Mouse (Mus musculus): ENCODE measurements around the gene Actl6b. TPM values are rescaled to one million over a fixed set of nuclear protein-coding genes. Genes with fewer than 3 reads are reported as not detected.

Gene Actl6b
- total RNA-seq, 4 experiments from 2014 or later = not detected

DNA sequence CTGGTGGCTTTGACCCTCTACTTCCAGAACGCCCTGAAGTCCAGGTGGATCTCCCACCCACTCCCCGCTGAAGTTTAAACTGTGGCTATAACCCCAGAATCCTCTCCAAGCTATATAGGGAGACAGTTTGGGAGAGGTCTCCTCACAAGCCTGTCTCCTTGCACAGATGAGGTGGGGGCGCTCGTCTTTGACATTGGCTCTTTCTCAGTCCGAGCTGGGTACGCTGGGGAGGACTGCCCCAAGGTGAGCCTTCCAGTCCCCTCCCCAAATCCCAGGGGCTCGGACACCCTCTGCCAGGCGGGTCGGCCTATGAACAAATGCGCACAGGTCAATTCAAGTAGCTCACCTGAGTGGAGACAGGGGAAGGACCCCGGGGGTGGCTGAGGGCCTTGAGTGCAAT, 581 bp downstream of the Actl6b start:
- DNase-seq (ENCODE audit: low spot score in 2 of 2) = no peak

- no peak for DNase-seq (ENCODE audit: low spot score in 2 of 2)
Observed at GRCm38 (mm10) chr5:137561556-137561955, 8.2 kb downstream of the Actl6b start.

DNA sequence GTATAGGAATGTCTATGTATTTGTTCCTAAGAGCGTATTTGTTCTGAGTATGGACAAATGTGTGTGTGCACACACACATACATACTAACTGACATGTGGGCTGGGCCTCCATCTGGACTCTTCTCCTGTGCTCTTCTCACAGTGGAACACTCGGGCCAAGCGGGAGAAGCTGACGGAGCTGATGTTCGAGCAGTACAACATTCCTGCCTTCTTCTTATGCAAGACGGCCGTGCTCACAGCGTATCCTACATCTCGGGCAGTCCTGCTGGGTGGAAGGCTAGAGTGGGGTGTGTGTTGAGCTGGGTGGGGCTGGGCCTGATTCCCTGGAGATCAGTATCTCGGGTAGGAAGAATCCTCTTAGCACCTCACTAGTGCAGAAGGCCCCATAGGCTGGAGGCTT, 9.6 kb downstream of the Actl6b start:
- DNase-seq (ENCODE audit: low spot score in 2 of 2) = no peak

- no peak for DNase-seq (ENCODE audit: low spot score in 2 of 2)
Observed at GRCm38 (mm10) chr5:137565744-137566143, 12.4 kb downstream of the Actl6b start.

- no peak for DNase-seq (ENCODE audit: low spot score in 2 of 2)
Observed at GRCm38 (mm10) chr5:137566416-137566815, 13.1 kb downstream of the Actl6b start.

DNA sequence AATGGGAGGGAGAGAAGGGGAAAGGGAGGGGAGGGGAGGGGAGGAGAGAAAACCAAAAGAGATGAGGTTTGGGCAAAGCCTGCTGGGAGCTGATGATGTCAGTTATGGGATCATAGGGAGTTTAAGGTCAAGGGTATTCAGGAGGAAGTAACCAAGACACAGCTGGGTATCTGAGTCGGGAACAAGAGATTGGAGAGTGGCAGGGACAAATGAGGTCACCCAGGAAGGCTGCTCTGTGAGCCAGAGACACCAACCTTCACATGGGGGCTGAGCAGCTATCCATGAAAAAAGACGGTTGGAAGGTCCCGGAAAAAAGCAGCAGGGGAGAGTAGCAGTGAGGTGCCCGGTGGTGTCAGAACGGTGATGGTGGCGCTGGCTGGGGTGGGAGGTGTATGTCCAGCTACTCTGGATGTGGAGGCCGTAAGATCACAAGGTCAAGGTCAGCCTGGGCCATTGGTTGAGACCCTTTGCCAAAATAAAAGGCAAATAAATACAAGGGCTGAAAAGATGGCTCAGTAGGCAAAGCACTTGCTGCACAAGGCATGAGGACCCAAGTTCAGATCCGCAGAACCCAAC, 15.0 kb downstream of the Actl6b start:
- no peak for DNase-seq (ENCODE audit: low spot score in 2 of 2)

DNA sequence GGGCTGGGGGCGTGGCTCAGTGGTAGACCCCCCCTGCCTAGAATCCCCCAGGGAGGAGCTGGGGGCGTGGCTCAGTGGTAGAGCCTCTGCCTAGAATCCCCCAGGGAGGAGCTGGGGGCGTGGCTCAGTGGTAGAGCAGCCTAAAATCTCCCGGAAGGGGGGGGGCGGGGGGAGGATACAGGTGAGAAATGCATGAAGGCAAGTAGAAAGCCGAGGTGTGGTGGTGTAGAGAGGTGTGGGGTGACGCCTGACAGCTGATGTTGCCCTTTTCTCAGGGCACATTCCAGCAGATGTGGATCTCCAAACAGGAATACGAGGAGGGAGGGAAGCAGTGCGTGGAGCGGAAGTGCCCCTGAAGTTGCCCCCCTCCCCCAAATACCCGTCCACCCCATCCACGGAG, 15.7 kb downstream of the Actl6b start:
- DNase-seq (ENCODE audit: low spot score in 2 of 2) = no peak

- DNase-seq (ENCODE audit: low spot score in 2 of 2) = no peak
Observed at GRCm38 (mm10) chr5:137569665-137570064, 16.3 kb downstream of the Actl6b start, which contains the start of gene Tfr2. Gene Tfr2, plus strand, starts transcription at chr5:137569840.

DNA sequence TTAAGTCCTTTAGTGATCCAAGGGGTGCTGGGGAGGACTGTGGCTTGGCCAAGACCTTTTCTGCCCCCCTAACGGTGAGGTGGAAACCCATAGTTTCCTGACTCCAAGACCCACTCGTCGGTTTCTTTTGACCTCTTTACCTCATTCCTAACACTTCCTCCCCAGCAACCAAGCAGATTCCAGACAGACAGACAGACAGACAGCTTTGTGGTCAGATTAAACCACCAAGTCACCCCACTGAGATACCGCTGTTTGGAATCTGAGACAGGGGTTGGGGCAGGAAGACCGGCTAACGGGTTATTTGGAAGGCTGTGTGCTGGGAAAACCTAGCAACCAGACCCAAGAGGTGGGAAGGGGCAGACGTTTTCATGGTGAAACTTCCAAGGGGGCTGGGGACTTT, 16.9 kb downstream of the Actl6b start:
- DNase-seq (ENCODE audit: low spot score in 2 of 2) = no peak

- no peak for DNase-seq (ENCODE audit: low spot score in 2 of 2)
Observed at GRCm38 (mm10) chr5:137570691-137571586, 17.6 kb downstream of the Actl6b start.

DNA sequence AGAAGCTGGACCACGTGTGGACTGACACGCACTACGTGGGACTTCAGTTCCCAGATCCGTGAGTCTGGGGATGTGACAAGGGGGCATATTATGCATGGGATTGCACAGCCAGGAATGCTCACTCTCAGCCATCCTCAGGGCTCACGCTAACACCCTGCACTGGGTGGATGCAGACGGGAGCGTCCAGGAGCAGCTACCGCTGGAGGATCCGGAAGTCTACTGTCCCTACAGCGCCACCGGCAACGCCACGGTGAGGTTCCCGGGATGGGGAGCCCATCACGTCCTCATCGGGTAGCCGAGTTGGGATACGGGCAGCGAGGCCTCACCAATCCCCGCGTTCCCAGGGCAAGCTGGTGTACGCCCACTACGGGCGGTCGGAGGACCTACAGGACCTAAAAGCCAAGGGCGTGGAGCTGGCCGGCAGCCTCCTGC, 21.2 kb downstream of the Actl6b start:
- no peak for DNase-seq (ENCODE audit: low spot score in 2 of 2)

DNA sequence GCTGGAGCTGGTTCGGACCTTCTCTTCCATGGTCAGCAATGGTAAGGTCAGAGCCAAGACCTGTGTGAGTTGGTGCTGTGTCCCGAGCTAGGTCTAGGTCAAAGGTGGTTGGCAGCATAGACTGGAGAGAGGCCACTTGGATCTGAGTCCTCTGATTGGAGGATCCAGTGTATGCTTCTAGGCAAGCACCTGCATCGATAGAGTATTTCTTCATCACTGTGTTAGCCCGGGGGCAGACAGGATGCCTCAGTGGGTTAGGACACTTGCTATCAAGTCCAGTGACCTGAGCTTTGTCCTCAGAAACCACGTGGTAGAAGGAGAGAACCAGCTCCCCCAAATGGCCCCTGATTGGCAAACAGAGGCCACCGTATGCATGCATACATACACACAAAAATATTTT, 26.9 kb downstream of the Actl6b start:
- DNase-seq (ENCODE audit: low spot score in 2 of 2) = no peak

- DNase-seq (ENCODE audit: low spot score in 2 of 2) = no peak
Observed at GRCm38 (mm10) chr5:137582702-137583101, 29.4 kb downstream of the Actl6b start.

GRCm38 (mm10) chr5:137583670-137584169, 30.4 kb downstream of the Actl6b start:
- no peak for DNase-seq (ENCODE audit: low spot score in 2 of 2)

- DNase-seq (ENCODE audit: low spot score in 2 of 2) = peak in 1 of 2 experiments; percentile 41
Observed at GRCm38 (mm10) chr5:137584976-137585375, 31.7 kb downstream of the Actl6b start.

GRCm38 (mm10) chr5:137590507-137590906, 37.2 kb downstream of the Actl6b start:
- DNase-seq (ENCODE audit: low spot score in 2 of 2) = no peak

- no peak for DNase-seq (ENCODE audit: low spot score in 2 of 2)
Observed at GRCm38 (mm10) chr5:137595921-137596320, 42.6 kb downstream of the Actl6b start.

DNA sequence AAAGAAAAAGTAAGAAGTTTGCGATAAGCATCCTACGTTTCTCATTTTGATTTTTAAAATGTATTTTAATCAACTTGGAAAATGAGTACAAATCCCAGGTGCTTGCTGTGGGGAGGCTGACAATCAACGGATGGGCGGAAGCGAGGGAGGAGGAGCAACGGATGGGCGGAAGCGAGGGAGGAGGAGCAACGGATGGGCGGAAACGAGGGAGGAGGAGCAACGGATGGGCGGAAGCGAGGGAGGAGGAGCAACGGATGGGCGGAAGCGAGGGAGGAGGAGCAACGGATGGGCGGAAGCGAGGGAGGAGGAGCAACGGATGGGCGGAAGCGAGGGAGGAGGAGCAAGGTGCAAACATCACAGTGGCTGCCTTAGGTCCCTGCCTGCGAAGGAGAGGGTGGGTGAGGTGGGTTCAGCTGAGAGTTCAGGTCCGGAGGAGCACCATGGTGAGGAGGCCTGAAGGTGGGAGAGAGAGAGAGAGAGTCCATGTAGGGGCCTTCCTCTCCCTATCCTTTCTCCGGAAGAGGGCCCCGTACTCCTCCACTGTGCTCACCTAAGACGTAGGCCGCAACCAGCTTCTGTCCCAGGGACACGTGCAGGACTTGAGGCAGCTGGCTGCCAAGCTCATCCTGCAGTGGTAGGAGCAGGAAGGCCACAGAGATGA, 43.4 kb downstream of the Actl6b start:
- no peak for DNase-seq (ENCODE audit: low spot score in 2 of 2)

GRCm38 (mm10) chr5:137597625-137598024, 44.3 kb downstream of the Actl6b start:
- no peak for DNase-seq (ENCODE audit: low spot score in 2 of 2)

DNA sequence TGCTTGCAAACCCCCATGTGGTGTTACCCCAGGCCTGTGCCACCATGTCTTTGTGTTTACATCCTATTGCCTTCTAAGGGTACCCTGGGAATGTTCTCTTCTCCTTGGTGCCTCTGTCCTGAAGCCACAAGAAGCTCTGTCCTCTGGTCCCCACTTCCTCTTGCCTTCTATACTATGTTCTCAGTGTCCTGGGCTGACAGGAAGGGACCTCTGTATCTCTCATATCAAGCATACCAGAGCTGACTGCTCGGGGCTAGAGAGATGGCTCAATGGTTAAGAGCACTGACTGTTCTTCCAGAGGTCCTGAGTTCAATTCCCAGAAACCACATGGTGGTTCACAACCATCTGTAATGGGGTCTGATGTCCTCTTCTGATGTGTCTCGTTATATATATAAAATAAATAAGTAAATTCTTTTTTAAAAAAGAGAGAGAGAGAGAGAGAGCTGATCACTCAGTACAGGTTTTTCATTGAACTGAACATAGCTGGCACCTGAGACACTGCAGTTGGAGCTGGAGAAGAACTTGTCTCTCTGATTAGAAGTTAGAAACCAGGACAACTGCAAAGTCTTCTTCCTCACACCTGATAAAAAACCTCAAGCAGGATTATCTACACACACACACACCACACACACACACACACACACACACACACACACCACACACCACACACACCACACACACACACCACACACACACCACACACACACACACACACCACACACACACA, 44.9 kb downstream of the Actl6b start:
- no peak for DNase-seq (ENCODE audit: low spot score in 2 of 2)

DNA sequence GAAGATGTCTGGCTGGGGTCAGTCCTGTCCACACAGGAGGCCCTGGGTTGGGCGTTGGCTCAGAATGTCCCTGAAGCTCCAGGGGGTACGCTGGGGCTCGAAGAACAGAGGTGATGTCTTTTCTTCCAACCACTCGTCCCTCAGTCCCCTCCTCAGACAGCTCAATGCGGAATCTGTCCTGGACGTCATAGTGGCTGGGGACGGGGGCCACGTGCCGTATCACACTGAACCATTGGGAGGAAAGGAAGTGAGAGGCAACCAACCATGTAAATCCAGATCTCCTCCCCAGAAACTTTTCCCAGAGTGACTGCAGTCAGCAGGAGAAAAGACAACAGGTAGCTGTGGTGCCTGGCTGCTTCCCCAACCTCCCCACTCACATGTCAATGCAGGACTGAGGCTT, 46.3 kb downstream of the Actl6b start:
- DNase-seq (ENCODE audit: low spot score in 2 of 2) = no peak

DNA sequence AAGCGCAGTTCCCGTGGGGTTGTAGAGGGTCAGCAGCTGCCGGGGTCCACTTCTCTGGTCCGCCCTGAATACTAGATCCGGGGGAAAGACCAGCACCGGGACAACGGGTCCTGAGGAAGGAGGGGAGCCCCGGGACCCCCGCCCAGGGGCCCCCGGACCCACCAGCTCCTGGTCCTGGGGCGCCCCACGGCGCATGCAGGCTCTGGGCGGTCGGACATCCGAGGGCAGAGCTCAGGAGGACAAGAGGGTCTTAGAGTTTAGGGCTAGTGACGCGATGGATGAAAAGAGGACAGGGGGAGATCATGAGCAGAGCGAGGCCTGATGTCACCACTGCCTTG, 46.9 kb downstream of the Actl6b start:
- no peak for DNase-seq (ENCODE audit: low spot score in 2 of 2)
